Mouse (Mus musculus) heart, postnatal 10 days (tissue): Measurements from ENCODE around the gene Hnrnpl. TPM values are rescaled to one million over a fixed set of nuclear protein-coding genes. Genes with fewer than 3 reads are reported as not detected.

Experiments
- DNase-seq, 2 experiments: peaks; one replicate each; pipeline ENCODE4 v3.0.0; 2021
- intact Hi-C: fragments of 180-260 bp; cut with DNase I; formaldehyde crosslinking; loops from one replicate; pipeline ENCODE4 v1.15.1; 2025
- total RNA-seq, 2 experiments: library from RNA; stranded (reverse); gene quantifications; 2 replicates each; pipeline ENCODE4 v1.2.3; 2021

The Hnrnpl gene
- total RNA-seq, 2 experiments from 2014 or later = 423 to 428 TPM

DNA sequence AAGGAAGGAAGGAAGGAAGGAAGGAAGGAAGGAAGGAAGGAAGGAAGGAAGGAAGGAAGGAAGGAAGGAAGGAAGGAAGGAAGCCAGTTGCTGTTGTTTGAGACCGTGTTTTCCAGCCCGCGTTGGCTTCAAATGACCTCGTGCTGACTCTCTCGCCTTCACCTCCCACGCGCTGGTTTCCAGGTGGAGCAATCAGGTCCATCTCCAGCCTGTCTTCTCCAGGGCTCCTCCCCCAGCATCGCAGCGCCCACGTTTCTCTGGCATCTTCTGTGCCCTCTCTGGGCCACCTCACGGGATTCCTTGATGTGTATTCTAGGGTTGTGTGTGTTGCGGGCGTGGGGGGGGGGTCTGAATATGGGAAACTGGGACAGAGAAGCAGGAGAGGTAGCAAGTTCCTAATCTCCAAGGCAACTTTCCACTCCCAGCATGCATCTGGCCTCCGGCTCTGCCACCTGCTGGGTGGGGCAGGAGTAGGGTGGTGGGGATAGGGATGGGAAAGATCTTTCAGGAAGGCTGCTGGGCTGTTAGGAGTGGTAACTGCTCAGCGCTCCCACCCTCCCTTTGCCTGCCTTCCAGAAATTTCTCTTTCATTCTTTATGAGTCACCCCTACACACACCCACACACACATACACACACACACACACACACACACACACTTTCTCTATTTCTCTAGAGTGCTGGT lies 54.6 kb downstream of the Hnrnpl start:
- DNase-seq = no peak
- intact Hi-C loops = no loop called here

DNA sequence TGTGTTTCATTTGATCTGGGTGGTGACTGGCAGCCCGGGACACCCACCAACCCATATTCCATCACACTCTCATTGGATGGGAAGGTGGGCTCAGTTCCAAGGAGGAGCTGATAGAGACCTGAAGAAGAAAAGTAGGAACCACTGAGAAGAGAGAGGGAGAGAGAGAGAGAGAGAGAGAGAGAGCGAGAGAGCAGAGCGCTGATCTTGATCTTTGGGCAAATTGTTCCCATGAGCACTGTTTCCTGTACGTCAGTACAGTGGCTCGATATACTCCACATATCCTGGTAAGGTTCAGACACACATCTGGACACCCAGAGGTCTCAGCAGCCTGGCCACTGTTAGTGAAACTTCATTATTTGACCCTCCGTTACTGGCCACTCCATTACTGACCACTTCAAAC lies 55.2 kb downstream of the Hnrnpl start, which contains the start of gene Lgals7:
Gene Lgals7, plus strand, starts transcription at position 314 of the 400 bp plus-strand sequence.
- intact Hi-C loops = no loop called here
- DNase-seq = no peak

DNA sequence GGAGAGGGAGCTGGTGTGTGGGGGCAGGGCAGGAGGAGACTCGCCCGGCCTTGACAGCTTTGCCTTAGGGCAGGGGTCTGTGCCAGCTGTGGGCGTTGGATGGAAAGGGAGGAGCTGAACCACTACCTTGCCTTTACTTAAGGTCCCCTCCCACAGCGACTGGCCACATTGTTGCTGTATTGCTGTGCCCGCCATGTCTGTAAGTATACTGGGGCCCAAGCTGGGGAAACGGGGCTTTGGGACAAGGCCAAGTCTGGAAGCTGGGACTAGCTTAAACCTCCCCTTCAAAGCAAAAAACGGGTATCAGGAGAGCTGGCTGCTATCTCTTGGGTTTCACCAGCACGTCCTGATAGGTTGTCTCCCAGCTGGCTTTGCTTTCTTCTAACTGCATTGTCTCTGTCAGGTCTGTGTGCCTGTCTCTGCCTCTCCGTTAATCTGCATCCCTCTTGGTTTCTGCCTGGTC lies 56.0 kb downstream of the Hnrnpl start:
- DNase-seq = no peak

DNA sequence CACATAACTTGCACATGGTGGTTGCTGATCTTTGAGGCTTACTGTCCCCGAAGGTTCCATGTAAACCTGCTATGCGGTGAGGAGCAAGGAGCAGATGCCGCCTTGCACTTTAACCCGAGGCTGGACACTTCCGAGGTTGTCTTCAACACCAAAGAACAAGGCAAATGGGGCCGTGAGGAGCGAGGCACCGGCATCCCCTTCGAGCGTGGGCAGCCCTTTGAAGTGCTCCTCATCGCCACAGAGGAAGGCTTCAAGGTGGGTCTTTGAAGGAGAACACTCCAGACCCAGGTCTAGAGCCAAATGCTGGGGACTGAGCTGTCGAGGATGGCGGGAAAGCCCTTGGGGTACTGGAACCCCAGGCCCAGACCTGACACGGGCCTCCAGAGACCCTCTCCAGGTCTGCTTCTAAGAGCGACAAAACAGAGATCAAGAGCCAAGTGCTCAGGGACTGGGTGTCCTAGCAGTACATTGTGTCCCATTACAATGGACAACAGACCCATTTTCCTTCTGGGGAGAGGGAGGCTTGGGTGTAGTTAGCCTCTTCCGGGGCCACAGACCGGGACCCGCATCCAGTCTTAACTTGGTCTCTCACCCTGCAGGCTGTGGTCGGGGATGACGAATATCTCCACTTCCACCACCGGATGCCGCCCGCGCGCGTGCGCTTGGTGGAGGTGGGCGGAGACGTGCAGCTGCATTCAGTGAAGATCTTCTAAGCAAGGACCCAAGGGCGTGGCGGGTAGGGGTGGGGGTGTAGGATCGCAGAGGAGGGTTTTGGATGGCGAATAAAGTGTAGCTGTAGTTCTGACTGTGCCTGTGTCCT lies 57.4 kb downstream of the Hnrnpl start:
- intact Hi-C loops = loop anchor here (2.0 kb wide), 2 partner anchors 39 to 85 kb away; no protein-coding TSS in a partner anchor
- peak; percentile 87 to 88 for DNase-seq

More for the DNA sequence above, 56.0 kb downstream of the Hnrnpl start:
- intact Hi-C loops = no loop called here

DNA sequence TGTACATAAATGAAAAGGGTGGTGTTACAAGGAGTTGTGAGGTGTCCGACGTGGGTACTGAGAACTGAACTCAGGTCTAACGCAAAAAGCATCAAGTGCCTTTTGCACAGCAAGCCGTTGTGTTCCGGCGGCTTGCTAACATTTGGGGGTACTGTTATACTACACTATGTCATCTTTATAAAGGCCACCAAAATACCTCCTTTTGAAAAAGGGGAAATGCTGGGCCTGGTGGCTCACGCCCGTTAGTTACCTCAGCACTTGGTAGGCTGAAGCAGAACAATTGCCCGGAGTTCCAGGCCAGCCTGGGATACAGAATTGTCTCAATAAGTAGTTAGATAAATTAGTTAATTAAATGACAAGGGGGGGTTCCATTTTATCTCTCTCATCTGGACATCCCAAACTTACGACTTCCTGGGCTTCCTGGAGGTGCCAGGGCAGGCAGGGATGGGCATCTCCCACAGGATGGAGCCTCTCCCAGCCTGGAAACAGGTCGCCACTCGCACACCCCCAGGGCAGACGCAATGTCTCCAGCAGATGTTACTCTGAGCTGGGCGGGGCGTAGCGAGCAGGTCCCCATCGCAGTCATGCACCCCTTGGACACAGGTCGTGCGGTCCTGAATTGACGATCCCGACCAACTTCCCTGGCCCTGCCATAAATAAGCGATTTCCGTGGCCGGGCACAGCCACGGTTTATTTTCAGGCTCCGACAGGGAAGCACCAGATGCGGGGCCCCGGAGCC lies 58.6 kb downstream of the Hnrnpl start:
- DNase-seq = no peak
- intact Hi-C loops = loop anchor here (1.0 to 2.0 kb wide), 3 partner anchors 40 to 86 kb away; no protein-coding TSS in a partner anchor

DNA sequence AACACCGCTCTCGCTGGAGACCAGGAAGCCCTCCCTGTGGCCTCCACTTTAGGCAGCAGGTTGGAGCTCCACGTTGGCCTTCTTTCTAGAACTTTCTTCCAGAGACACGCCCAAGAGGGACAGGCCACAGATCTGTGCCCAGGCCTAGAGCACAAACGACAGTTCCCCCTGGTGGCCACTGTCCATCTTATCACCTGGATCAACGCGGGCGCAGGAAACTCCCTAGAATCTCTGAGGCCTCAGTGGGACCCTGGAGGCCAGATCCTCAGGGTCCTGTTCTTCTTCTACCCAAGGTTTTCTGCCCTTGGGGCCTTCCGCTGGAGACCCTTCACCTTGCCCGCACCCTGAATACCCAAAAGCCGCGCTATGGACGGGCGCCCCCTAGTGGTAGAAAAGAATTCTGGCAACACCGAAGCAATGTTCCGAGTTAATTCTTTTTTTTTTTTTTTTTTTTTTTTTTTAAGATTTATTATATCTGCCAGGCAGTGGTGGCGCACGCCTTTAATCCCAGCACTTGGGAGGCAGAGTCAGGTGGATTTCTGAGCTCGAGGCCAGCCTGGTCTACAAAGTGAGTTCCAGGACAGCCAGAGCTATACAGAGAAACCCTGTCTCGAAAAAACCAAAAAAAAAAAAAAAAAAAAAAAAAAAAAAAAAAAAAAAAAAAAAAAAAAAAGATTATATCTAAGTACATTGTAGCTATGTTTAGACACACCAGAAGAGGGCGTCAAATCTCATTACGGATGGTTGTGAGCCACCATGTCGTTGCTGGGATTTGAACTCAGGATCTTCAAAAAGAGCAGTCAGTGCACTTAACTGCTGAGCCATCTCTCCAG lies 59.4 kb downstream of the Hnrnpl start:
- intact Hi-C loops = loop anchor here (1.0 to 2.0 kb wide), 3 partner anchors 41 to 87 kb away; no protein-coding TSS in a partner anchor
- DNase-seq = peak; percentile 83 to 91

DNA sequence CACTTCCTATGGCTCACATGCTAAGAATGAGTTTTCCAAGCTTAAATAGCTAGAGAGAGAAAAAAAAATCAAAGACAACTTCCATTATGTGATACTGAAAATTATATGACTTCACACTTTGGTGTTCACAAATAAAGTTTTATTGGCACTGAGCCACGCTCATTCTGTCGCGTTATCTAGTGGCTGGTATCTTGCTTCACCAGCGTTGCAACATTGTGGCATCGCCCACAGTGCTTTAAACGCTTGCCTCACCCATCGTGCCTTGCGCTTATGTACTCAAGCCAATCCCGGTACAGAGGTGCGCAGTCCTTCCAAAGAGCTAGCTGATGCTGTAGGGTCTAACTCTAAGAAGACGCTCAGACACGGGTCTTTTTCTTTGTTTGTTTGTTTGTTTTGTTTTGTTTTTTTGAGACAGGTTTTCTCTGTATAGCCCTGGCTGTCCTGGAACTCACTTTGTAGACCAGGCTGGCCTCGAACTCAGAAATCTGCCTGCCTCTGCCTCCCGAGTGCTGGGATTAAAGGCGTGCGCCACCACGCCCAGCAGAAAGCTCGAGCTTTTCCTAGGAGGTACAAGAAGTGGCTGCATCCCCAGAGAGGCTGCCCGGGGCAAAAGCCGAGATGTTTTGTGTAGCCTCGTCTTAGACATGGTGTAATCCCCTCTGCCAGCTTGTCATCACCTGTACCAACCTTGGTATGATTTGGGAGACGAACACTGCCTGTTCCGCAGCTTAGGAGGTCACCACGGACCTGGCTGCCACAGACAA lies 62.7 kb downstream of the Hnrnpl start:
- no peak for DNase-seq
- intact Hi-C loops = no loop called here

Other genes starting within 250 kb of the Hnrnpl start
- gene Samd4b, start 210.4 kb upstream of the Hnrnpl start, total RNA-seq = 10 to 100 TPM; 37.7 to 40.4 TPM
- gene Pak4, start 210.4 kb upstream of the Hnrnpl start, total RNA-seq = 10 to 100 TPM; 11.2 to 15.6 TPM
- not detected for gene Acp7, start 177.2 kb upstream of the Hnrnpl start, total RNA-seq
- 1 to 10 TPM in 1 of 2 experiments, under 1 TPM in 1; 0.52 to 1.3 TPM for gene Fbxo27, start 115.7 kb upstream of the Hnrnpl start, total RNA-seq
- 1 to 10 TPM; 1.4 to 1.9 TPM for gene Fbxo17, start 91.7 kb upstream of the Hnrnpl start, total RNA-seq
- 10 to 100 TPM; 53.0 to 54.4 TPM for gene Mrps12, start 66.7 kb upstream of the Hnrnpl start, total RNA-seq
- gene Sars2, start 66.5 kb upstream of the Hnrnpl start, total RNA-seq = 10 to 100 TPM; 15.6 to 16.4 TPM
- gene Ccer2, start 52.4 kb upstream of the Hnrnpl start, total RNA-seq = not detected
- 10 to 100 TPM; 70.7 to 76.3 TPM for gene Sirt2, start 41.8 kb upstream of the Hnrnpl start, total RNA-seq
- 10 to 100 TPM; 15.4 to 16.1 TPM for gene Nfkbib, start 41.0 kb upstream of the Hnrnpl start, total RNA-seq
- gene Rinl, start 19.6 kb upstream of the Hnrnpl start, total RNA-seq = 1 to 10 TPM; 2.1 to 2.2 TPM
- 1,000 to 10,000 TPM; 1,137 to 1,217 TPM for gene Ech1, start 16.7 kb downstream of the Hnrnpl start, total RNA-seq
- gene Lgals4, start 25.3 kb downstream of the Hnrnpl start, total RNA-seq = 10 to 100 TPM; 35.0 to 35.8 TPM
- 1 to 10 TPM; 2.2 to 2.8 TPM for gene Lgals7, start 55.3 kb downstream of the Hnrnpl start, total RNA-seq
- gene Capn12, start 72.9 kb downstream of the Hnrnpl start, total RNA-seq = under 1 TPM; 0.26 to 0.47 TPM
- 100 to 1,000 TPM; 173 to 174 TPM for gene Actn4, start 153.8 kb downstream of the Hnrnpl start, total RNA-seq
- 100 to 1,000 TPM; 185 to 188 TPM for gene Eif3k, start 173.3 kb downstream of the Hnrnpl start, total RNA-seq
- gene Map4k1, start 173.5 kb downstream of the Hnrnpl start, total RNA-seq = 1 to 10 TPM; 2.0 to 2.2 TPM